Mouse (Mus musculus) embryonic fibroblast, embryonic 13.5 days (primary cell): ENCODE data around the gene Alkbh1. TPM values are rescaled to one million over a fixed set of nuclear protein-coding genes. Genes with fewer than 3 reads are reported as not detected.

ENCODE experiments used
- H3K27ac ChIP-seq: 2 replicates; pipeline ENCODE4 v1.5.1; 2012; ENCODE audit warnings: low read length, control low read depth, inconsistent platforms; ENCODE audit not compliant: insufficient read depth
- H3K4me1 ChIP-seq: 2 replicates; pipeline ENCODE4 v1.6.1; 2011; ENCODE audit warnings: low read length; ENCODE audit not compliant: control insufficient read depth, insufficient read depth
- H3K4me3 ChIP-seq: 2 replicates; pipeline ENCODE4 v1.5.1; 2011; ENCODE audit warnings: mild to moderate bottlenecking, control low read depth, low read length; ENCODE audit not compliant: insufficient read depth
- CTCF ChIP-seq: IDR thresholded peaks from 2 replicates; pipeline ENCODE4 v1.5.1; 2011; ENCODE audit warnings: mild to moderate bottlenecking, control low read depth, low read length, moderate library complexity, borderline replicate concordance; ENCODE audit not compliant: insufficient read depth
- POLR2A ChIP-seq: IDR thresholded peaks from 2 replicates; pipeline ENCODE4 v1.6.1; 2011; ENCODE audit warnings: low read depth, mild to moderate bottlenecking, control low read depth, low read length, moderate library complexity
- polyA plus RNA-seq: library from polyadenylated mRNA; stranded (reverse); fragments of >200 nt; gene quantifications from 2 replicates; pipeline ENCODE4 v1.2.4, GENCODE M21; 2011; ENCODE audit warnings: low read depth; ENCODE audit not compliant: missing spikeins, insufficient read length

Alkbh1 gene
- polyA plus RNA-seq, 1 experiment: 34.5 TPM

DNA sequence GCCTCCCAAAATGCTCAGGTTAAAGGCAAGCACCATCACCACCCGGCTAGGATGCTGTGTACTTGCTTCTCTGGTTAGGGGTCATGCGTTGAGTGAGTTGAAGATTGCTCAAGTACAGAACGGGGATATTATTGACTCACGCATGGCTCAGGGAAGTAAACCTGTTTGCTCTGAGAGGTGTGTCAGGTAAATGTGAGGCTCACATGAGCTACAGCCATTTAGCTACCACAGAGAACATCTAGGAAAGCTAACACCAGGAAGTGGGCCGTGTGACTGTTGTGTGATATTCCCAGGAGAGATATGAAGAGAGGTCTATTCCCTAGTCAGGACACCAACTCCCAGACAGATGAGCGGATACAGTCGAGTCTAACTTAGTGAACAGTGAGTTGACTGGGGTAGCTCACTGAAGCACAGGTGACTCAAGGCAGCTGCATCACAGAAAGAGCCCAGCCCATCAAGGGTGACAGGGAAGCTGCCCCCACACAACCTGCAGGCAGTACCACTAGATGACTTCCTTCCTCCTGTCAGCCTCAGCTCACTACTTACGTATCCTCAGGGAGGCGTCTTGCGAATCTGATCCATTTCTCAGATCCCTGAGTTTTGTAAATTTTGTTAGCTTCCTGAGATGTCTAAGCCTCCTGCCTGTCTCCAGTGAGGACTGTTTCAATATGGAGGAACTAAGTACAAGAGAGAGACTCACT lies 44.5 kb downstream of the Alkbh1 start:
- H3K4me3 ChIP-seq: no peak overlapping the region
- no peak overlapping the region for H3K27ac ChIP-seq
- no peak for TF ChIP-seq POLR2A
- TF ChIP-seq CTCF: no peak
- peaks cover 2% of the 10 kb centered on the region; the same call in 1 of the 2 replicates for H3K4me1 ChIP-seq

DNA sequence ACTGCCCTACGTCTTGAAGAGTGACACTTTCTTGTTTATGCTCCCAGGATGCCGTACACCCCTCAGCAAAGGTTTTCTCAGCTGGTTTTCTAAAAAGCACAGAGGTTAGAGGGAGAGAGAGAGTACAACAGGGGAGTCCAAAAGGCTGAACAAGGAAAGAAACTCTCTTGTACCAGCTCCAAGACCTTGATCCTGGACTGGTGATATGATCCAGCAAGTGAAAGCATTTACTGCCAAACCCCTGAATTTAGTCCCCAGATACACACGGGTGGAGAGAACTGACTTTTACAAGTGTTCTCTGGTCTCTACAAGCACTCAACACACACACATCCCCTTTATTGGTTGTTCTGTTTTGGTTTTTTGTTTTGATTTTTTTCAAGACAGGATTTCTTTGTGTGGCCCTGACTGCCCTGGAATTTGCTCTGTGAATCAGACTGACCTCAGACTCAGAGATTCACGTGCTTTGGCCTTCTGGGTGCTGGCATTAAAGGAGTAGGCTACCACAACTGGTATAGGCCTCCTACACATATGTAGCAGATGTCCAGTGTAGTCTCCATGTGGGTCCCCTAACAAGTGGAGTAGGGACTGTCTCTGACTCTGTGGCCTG lies 45.9 kb downstream of the Alkbh1 start:
- Histone ChIP-seq H3K4me3 (no peak overlapping the region), H3K27ac (no peak overlapping the region), H3K4me1 (peaks cover 2% of the 10 kb centered on the region; the same call in 1 of the 2 replicates)
- TF ChIP-seq POLR2A (no peak), CTCF (no peak)

DNA sequence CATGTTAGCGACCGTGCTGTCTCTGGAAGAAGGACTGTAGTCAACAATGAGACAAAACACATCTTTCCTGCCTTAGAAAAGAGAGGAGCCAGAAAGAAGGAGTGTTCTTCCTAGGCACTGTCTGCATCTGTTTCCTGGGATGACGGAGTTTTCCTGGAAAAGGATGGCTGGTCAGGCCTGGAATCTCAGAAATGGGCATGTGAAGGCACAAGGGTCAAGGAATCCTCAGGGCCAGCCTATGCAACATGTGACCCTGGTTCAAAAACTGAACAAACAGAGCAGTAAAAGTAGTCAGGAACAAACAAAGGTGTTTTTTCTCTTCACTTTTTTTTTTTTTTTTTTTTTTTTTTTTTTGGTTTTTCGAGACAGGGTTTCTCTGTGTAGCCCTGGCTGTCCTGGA lies 46.7 kb downstream of the Alkbh1 start:
- H3K4me1 ChIP-seq: peaks cover 2% of the 10 kb centered on the region; the same call in 1 of the 2 replicates
- TF ChIP-seq CTCF: no peak
- no peak for TF ChIP-seq POLR2A

DNA sequence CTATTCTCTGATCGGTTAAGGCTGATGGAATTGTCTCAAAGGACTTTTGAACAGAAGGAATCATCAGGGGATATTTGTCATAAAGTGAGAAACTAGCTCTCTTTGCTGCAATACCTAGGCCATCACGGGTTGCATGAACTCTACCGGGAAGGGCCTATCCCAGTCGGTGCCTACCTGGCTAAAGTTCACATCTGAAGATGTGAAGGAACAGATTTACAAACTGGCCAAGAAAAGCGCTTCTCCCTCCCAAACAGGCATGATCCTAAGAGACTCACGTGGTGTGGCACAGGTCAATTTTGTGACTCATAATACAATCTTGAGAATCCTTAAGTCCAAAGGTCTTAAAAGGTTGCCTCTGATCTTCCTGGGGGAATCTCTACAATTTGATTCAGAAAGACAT lies 49.5 kb downstream of the Alkbh1 start:
- Histone ChIP-seq H3K27ac (no peak overlapping the region), H3K4me1 (peaks cover 2% of the 10 kb centered on the region; the same call in 1 of the 2 replicates), H3K4me3 (no peak overlapping the region)
- TF ChIP-seq CTCF: no peak
- TF ChIP-seq POLR2A: no peak

More for the DNA sequence above, 46.7 kb downstream of the Alkbh1 start:
- H3K27ac ChIP-seq: no peak overlapping the region
- no peak overlapping the region for H3K4me3 ChIP-seq

DNA sequence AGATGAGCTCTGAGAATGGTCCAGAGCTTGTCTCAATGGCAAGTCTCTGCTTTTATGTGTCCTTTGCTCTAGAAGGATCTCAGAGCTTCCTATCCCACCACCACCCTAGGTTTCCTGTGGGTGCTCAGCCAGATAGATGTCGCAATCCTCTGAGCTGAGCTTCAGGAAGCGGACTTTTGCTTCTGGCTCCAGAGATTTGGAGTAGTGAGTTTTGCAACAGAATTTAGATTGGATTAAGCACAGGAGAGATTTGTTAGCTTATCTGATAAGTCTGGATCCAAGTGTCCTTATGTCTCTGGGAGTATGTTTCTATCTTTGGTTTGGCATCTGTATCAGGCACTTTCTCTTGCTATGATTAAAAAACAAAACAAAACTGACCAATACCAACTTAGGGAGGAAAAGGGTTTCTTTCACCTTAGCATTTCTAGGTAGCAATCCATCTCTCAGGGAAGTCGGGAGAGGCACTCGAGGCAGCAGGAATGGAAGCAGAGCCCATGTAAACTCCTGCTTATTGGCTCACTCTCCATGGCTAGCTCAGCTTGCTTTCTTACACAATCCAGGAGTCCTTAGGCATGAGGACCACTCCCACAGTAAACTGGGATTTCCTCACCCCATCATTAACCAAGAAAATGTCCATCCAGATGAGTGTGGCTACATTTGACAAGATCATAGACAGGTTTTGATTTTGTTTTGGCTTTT lies 50.2 kb downstream of the Alkbh1 start:
- no peak overlapping the region for H3K27ac ChIP-seq
- H3K4me1 ChIP-seq: peaks cover 2% of the 10 kb centered on the region; the same call in 1 of the 2 replicates
- H3K4me3 ChIP-seq: no peak overlapping the region
- TF ChIP-seq POLR2A (no peak), CTCF (no peak)

DNA sequence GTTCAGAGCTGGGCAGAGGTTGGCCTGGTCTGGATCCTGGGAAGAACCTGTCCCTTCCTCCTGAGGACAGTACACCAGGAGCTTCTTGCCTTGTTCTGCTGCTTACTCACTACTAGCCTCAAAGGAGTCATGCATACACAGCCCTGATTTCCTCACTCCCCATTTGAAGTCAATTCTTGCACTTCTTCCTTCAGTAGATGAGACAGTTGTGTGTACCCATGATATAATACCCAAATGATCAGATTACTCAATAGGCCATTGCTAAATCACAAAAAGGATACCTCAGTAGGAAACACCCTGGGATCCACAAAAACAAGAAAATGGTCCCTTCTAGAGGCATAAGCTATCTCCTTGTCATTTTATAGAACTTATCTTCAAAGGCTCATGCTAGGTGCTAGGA lies 52.5 kb downstream of the Alkbh1 start:
- Histone ChIP-seq H3K4me1 (peaks cover under 1% of the 10 kb centered on the region), H3K4me3 (no peak overlapping the region), H3K27ac (no peak overlapping the region)
- no peak for TF ChIP-seq CTCF
- TF ChIP-seq POLR2A: no peak

DNA sequence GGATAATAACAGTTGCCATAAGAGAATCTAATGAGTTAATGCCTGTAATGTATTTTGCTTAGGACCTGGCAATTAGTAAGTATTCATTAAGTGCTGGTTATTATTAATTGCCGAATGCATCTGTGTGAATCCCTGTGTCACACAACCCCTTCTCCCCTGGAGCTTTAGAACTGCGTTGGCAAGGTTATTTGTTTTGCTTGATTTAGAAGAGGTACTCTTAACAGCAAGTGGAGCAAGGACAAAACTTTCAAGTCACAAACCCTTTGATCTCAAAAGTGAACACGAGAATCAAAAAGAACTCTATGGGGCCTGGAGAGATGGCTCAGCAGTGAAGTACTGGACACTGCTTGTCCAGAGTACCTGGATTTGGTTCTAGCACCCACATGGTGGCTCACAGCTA lies 54.6 kb downstream of the Alkbh1 start:
- Histone ChIP-seq H3K4me1 (peaks cover 4% of the 10 kb centered on the region), H3K4me3 (no peak overlapping the region), H3K27ac (peak overlapping the region; percentile 10; the same call in 1 of the 2 replicates)
- TF ChIP-seq CTCF (no peak), POLR2A (no peak)

DNA sequence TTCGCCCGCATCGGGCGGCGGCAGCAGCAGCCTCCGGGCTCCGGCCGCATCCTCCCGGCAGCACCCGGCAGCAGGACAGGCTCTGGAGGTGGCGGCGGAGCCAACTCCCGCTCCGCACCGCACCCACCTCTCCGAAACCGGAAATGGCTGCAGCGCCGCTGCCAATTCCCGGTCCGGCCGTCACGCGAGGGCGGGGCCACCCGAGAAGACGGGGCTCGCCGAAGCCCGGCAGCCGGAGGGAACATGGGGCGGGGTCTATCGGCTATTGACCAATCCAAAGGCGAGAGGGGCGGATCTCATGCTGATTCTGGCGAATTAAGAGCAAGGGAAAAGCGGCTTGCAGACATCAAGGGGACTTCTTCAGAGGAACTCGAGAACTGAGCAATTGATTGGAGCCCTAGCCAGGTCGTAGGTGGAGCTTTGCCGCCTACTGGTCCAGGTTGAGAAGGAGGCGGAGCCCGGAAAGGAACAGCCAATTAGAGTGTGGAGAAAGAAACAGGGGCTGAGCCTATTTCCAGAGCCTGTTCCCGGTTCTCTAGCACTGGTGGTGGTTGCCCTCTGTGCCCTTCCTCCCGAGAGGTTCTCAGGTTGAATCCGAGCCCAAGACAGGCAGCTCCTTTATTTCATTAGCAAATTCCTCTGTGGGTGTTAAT lies 55.6 kb downstream of the Alkbh1 start, which contains the start of gene Sptlc2:
Sptlc2 (minus strand) TSS at position 234 of the 653 bp plus-strand sequence.
- Histone ChIP-seq H3K4me1 (peaks cover 4% of the 10 kb centered on the region), H3K27ac (peak within 1 kb of the TSS; percentile 66), H3K4me3 (peak within 1 kb of the TSS; percentile 97)
- TF ChIP-seq CTCF (no peak), POLR2A (peak; percentile 86)

DNA sequence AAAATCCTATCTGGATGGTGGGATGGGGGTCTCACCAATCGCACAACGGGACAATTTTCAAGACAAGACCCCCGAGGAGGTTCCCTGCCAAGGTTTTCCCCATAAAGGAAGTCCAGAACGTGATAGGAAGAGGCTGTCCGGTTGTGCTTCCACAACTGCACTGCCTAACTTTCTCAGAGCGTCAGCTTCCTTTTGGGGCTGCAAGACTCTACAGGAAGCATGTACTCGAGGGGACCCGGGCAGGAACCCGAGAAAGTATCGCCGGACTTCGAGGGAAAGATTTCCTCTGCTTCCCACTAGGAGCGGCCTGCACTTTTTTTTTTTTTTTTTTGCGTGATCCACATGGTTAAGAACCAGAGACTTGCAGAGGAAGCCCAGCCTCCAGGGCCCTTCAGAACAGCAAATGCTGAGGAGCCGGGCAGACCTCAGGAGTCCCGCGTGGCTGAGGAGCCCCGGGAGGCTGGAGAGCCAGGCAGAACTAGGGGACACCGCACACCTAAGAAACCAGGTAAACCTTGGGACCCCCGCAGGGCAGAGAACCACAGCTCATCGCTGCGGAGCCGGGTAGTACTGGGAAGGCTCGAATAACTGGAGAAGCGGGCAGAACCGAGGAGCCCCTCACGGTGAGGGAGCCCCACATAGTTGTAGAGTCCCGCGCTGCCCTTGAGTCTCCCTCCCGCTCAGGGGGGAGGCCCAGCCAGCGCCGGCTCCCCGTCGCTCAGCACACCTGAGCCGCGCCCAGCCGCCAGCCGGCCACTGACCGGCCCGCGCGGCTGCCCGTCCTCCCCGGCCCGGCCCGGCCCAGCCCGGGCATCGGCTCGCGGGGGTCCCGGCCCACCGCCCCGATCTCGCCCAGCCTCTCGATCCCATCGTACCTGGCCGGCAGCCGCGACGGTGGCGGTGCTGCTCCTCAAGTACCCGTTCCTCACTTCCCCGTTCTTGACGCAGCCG lies 56.4 kb downstream of the Alkbh1 start:
- peaks cover 4% of the 10 kb centered on the region for H3K4me1 ChIP-seq
- TF ChIP-seq POLR2A: no peak
- TF ChIP-seq CTCF: no peak
- H3K4me3 ChIP-seq: peak overlapping the region; percentile 97
- H3K27ac ChIP-seq: peak overlapping the region; percentile 66
